Mouse (Mus musculus) E14TG2a.4 (cell line): ENCODE measurements around the gene Ahnak2.

Experiments used
- CTCF ChIP-seq: conservative IDR thresholded peaks from 2 replicates; pipeline ENCODE4 v1.5.1; 2014; ENCODE audit warnings: low read length
- NANOG ChIP-seq: IDR thresholded peaks from 2 replicates; pipeline ENCODE4 v1.6.1; 2014; ENCODE audit warnings: borderline replicate concordance, low read length, mixed read lengths
- POU5F1 ChIP-seq: IDR thresholded peaks from 2 replicates; pipeline ENCODE4 v1.6.1; 2014; ENCODE audit warnings: low read length, borderline replicate concordance

GRCm38 (mm10) chr12:112752399-112752798 is 50.1 kb downstream of the Ahnak2 start:
- TF ChIP-seq CTCF (no peak), POU5F1 (no peak), NANOG (no peak)
